Mouse (Mus musculus) left cerebral cortex, adult 11 months (tissue): Measurements from ENCODE around the gene Ranbp6.

Experiments used
- DNase-seq: peaks from one replicate; pipeline ENCODE4 v3.0.0; 2022; ENCODE audit warnings: low spot score

Ranbp6 gene

GRCm38 (mm10) chr19:29805917-29806785 lies 6.6 kb downstream of the Ranbp6 start, which contains the start of gene 9930021J03Rik:
9930021J03Rik (minus strand) TSS chr19:29805989.
- DNase-seq = peak; percentile 94

- DNase-seq = no peak
Observed at GRCm38 (mm10) chr19:29805101-29805916, 7.5 kb downstream of the Ranbp6 start.

GRCm38 (mm10) chr19:29803946-29804345 lies 8.8 kb downstream of the Ranbp6 start:
- DNase-seq = no peak

- DNase-seq = no peak
Observed at GRCm38 (mm10) chr19:29797371-29797770, 15.4 kb downstream of the Ranbp6 start.

GRCm38 (mm10) chr19:29787997-29788396 lies 24.8 kb downstream of the Ranbp6 start:
- no peak for DNase-seq

- DNase-seq = no peak
Observed at GRCm38 (mm10) chr19:29782914-29783313, 29.9 kb downstream of the Ranbp6 start.
